Mouse (Mus musculus): ENCODE results near the gene Ccin.
A peak's percentile ranks its signal among the peaks of the same experiment; 100 is the strongest.

The Ccin gene

DNA sequence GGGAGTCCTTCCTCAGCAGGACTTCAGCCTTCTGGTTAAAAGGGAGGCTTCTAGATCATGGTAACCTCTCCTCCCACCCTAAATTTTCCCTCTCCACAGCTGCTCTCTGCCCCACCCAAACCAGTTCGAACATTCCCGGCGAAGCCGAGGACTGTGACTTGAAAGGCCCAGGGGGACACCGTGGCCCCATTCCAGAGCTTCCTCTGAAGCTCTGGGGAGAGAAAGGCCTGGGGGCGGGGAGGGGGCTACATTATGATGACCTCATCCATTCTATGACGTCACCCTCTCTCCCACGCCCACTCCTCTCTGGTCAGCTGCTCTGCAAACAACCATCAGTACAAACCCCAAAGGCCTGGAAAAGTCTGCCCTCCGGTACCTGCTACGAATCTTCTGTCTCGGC, at the start of gene Ccin:
Ccin (plus strand) TSS at position 303 of the 400 bp plus-strand sequence.
- DNase-seq (ENCODE audit: low spot score) = no peak

DNA sequence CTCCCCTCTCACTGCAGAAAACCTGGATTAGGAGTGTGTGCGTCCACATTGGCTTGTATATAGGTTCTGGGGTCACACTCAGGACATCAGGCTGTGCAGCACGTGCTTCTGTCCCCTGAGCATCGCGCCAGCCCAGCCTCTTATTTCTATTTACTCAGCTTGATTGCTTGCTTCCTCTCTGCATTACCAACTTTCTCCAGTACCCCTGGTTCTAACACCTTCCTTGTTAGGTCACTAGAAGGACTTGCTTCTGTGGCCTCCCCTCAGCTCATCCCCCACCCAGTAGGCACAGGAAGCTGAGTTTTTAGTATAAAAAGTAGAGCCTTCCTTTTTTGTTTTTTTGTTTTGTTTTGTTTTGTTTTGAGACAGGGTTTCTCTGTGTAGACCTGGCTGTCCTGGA, 47.1 kb upstream of the Ccin start:
- no peak for DNase-seq (ENCODE audit: low spot score)

DNA sequence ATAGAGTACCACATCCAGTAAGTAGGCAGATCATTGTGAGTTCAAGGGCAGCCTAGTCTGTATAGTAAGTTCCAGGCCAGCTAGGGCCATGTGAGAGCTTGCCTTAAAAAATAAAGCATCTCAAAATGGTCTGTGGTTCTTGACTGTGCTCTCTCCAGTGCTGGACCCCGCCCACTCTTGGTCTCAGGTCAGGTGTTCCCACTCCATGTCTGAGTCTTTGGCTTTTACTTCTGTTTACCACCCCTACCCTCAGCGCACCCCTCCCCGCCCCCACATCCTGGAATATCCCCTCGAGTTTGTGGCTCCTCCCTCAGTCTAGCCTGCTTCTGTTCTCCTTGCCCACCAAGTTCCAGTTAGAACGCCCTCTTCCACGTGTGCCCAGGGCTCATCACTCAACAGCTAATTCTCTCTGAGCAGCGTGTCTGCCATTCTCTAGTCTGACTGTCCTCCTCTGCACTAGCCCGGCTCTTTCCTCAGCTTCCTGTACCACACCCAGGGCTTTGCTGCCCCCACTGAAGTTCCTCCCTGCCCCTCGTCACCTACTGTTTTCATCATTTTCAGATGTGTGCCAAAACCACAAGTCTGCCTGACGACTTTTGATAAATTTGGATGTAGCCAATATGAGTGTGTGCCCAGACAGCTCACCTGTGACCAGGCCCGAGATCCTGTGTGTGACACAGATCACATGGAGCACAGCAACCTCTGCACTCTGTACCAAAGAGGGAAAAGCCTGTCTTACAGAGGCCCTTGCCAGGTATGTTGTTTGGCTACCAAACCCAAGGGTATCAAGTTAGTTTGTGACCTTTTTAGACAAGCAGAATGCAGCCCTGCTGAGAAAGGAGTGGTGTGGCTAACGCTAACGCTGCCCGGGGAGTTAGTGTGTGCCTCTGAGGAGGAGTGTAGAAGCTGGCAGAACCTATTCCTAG, 46.3 kb upstream of the Ccin start:
- peak; percentile 68 for DNase-seq (ENCODE audit: low spot score)

DNA sequence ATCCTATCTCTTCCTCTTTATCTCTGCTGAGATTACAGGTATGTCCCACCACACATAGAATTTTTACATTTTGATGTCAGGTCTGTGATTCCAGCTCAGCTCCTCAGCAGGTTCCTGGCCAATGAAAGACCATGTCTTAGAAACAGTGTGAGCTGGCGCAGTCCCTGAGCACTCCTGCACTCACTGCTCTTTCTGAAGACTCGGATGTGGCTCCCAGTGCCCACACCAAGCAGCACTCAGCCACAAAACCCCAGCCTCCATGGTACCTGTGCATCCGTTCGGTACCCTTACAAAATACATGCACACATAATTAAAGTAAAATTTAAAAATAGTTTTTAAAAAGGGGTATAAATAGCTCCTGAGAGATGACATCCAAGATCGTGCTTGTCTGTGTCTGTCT, 42.0 kb upstream of the Ccin start:
- DNase-seq (ENCODE audit: low spot score) = peak; percentile 41

GRCm38 (mm10) chr4:43942421-43942820, 40.9 kb upstream of the Ccin start:
- no peak for DNase-seq (ENCODE audit: low spot score)

GRCm38 (mm10) chr4:43947571-43947970, 35.7 kb upstream of the Ccin start:
- DNase-seq (ENCODE audit: low spot score) = no peak

GRCm38 (mm10) chr4:43957292-43957845, 25.9 kb upstream of the Ccin start, which contains the start of gene Glipr2:
Glipr2 (plus strand) TSS chr4:43957401.
- DNase-seq (ENCODE audit: low spot score) = peak; percentile 85

GRCm38 (mm10) chr4:43957846-43958461, 25.3 kb upstream of the Ccin start:
- DNase-seq (ENCODE audit: low spot score) = peak; percentile 41

DNA sequence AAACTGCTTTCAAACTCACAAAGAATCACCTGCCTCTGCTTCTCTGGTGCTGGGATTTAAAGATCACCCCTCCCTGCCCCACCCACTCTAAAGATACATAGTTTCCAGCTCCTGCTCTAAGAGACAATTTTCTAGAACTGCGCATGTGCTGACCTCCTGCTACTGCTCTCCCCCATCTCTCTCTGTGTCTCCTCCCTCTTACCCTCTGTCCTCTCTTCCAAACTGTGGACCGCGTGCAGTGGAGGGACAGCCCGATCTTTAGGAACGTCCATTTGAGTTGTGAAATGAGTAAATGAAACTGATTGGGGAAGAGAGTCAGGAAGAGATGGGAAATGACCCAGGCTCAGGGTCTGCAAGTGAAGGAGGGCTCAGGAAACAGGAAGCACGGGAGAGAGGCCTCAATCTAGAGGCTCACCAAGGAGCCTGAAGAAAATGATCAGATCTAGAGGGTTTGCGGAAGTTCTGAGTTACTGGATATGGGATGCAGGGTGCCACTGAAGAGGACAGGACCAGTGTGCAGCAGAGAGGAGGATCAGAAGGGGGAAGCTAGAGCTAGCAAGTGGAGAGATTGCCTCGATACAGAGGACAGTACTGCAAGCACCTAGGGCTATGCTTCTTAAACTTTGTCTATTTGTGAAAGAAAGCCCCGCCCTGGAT, 23.6 kb upstream of the Ccin start:
- DNase-seq (ENCODE audit: low spot score) = no peak

- DNase-seq (ENCODE audit: low spot score) = peak; percentile 26
Observed at GRCm38 (mm10) chr4:43960207-43960606, 23.1 kb upstream of the Ccin start.

GRCm38 (mm10) chr4:43964326-43964833, 18.9 kb upstream of the Ccin start:
- DNase-seq (ENCODE audit: low spot score) = no peak

DNA sequence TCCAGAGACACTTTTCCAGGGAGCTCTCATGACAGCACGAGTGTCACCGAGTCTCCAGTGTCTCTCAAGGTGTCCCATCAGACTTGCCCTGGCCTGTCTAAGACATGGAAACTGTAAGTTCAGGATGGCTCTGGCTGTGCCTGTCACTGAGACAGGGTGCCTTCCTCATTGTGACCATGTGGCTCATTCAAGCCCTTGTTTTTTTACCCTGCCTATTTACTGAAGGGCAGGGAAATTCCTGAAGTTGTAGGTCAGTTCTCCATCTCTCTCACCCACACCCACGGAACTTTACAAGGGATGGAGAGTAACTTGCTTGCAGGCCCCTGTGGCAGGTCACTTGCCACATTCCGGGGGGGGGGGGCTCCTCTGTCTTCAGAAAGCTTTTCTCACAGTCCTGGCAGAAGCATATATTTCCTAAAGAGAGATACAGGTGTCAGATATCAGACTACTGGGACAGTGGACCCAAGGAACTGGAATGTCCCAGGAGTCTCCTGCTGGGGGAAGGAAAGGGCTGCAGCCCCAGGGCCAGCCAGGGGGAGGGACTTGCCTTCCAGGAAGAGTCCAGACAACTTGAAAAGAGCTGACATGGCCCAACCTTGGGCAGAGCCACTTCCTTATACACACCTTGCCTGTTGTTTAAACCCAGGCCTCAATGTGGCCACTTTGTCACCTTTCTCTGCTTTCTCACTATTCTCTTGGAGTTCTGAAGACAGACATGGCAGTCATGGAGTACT, 18.2 kb upstream of the Ccin start:
- no peak for DNase-seq (ENCODE audit: low spot score)

DNA sequence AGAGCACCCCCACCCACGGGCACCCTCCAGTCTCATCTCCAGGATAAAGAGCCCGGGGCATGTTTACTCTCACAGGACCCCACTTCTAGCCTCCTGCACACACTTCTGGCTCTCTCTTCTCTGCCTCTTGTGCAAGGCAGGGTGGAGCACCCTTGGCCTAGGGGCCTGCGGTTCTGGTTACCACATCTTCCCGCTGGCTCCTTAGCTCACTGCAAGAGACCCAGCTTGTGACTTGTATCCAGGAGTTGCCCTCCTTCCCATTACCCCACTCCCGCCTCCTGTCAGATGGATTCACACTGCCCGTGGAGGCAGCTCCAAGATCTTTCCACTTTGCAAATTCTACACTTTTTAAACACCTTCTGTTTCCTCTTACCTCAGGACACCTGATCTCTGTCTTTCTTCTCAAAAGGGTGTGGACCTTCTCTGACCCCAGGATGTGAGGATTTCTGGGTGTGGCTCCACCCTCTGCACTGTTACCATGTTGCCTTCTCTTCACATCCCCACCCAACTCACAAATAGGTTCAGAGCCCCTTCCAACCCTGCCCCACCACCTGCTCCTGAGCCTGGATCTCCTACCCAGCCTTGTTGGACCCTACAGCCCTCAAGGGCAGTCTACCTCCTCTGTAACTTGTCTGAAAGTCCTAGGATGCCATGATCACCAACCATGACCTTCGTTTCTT, 17.3 kb upstream of the Ccin start:
- DNase-seq (ENCODE audit: low spot score) = no peak

GRCm38 (mm10) chr4:43968650-43969049, 14.6 kb upstream of the Ccin start:
- DNase-seq (ENCODE audit: low spot score) = peak; percentile 25

DNA sequence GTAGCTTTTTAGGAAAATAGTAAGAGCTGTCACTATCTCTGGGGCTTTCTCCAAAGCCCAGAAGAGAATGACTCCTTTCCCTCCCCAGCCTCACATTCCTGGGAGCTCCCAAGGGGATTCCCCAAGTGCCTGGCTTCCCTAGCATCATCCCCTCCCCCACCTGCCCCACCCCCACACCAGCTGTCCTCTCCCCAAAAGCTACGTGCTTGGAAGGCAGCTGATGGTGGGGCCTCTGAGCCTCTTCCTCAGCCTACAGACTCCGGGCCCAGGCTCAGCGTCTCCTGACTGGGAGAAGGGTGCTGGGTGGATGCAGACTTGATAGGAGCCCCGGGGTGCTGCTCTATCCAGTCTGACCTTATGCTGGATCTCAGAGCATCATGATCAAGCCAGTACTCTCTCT, 13.9 kb upstream of the Ccin start:
- no peak for DNase-seq (ENCODE audit: low spot score)

GRCm38 (mm10) chr4:43970393-43971330, 12.6 kb upstream of the Ccin start:
- peak; percentile 53 for DNase-seq (ENCODE audit: low spot score)

DNA sequence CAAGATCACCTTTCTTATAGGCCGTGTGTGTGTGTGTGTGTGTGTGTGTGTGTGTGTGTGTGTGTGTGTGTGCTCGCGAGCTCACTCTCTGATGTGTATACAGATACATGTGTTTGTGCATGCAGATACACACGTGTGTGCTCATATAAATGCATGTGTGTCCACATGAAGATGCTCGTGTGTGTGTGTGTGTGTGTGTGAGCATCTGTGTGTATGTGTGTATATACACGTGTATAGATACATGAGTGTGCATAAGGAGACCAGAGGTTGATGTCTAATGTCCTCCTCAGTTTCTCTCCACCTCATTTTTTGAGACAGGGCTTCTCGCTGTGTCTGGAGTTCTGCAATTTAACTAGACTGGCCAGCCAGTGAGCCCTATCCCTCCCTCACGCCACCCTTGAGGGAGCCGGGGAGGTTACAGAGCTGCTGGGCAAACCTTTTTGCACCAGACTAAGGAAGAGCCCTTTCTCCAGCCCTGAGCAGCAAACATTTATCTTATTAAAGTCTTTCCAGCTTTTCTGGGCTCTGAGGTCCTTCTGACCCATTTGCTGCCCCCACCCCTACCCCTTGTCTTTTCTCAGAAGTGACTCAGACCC, 11.6 kb upstream of the Ccin start:
- DNase-seq (ENCODE audit: low spot score) = no peak

GRCm38 (mm10) chr4:43972137-43972591, 11.1 kb upstream of the Ccin start:
- DNase-seq (ENCODE audit: low spot score) = peak; percentile 60

DNA sequence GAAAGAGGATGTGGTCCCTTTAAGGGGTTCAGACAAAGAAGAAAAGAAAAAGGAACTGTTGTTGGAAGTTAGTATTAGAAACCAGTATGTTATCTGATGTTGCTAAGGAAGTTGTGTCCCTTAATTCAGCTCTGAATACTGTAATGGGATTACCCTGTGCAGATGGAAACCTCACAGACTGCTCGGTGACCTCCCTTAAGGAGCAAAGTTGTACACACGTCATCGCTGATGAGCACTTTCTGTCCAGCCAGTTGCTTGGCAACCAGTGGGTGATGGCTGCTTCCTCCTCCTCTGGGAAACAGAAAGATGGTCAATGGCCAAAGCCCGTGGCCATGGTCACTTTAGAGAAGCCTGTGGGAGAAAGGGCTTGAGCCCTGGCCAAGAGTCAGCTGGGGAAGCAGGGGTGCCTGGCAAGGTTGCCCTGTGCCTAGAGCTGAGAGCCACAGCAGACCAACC, 9.7 kb upstream of the Ccin start:
- DNase-seq (ENCODE audit: low spot score) = peak; percentile 47

Measured in T-cell, adult 2 months (primary cell).